Mouse (Mus musculus): ENCODE measurements around the gene Trap1a.

- TF ChIP-seq ZNF384 (IDR thresholded peaks at IDR 0.05; ENCODE audit: low read depth, low read length) = no peak
- no peak for TF ChIP-seq HCFC1 (IDR thresholded peaks at IDR 0.05; ENCODE audit: borderline replicate concordance, insufficient read depth, low read length)
- TF ChIP-seq CHD2 (IDR thresholded peaks at IDR 0.05; ENCODE audit: low read depth, low read length) = no peak
- no peak for TF ChIP-seq MAFK (IDR thresholded peaks at IDR 0.05; ENCODE audit: insufficient read depth, low read depth, low read length)
- TF ChIP-seq ZC3H11A (IDR thresholded peaks at IDR 0.05; ENCODE audit: borderline replicate concordance, low read depth, low read length) = no peak
Observed at GRCm38 (mm10) chrX:139357639-139358260, 24.3 kb downstream of the Trap1a start.
